Mouse (Mus musculus): ENCODE results near the gene Nfkb1. TPM values are rescaled to one million over a fixed set of nuclear protein-coding genes. Genes with fewer than 3 reads are reported as not detected.

The Nfkb1 gene
- polyA plus RNA-seq, 1 experiment, result 0.07 TPM

- no peak overlapping the region for H3K4me3 ChIP-seq (replicated peaks)
- peaks cover 17% of the 10 kb centered on the region for H3K4me1 ChIP-seq (ENCODE audit: control insufficient read depth)
- H3K9me3 ChIP-seq (ENCODE audit: control insufficient read depth, low read length), result no peaks in the 10 kb centered on the region
- H3K36me3 ChIP-seq (ENCODE audit: control insufficient read depth), result no peaks in the 10 kb centered on the region; the same call in 1 of the 2 replicates
- TF ChIP-seq TAL1 (IDR thresholded peaks at IDR 0.05; ENCODE audit: low read length), result no peak
- TF ChIP-seq GATA1 (IDR thresholded peaks at IDR 0.05; ENCODE audit: low read length), result no peak
- H3K27me3 ChIP-seq (ENCODE audit: control insufficient read depth), result no peaks in the 10 kb centered on the region
Observed at GRCm38 (mm10) chr3:135610221-135610620, 81.1 kb downstream of the Nfkb1 start.

GRCm38 (mm10) chr3:135607660-135608473, 83.5 kb downstream of the Nfkb1 start:
- TF ChIP-seq TAL1 (IDR thresholded peaks at IDR 0.05; ENCODE audit: low read length), result no peak
- no peak for TF ChIP-seq GATA1 (IDR thresholded peaks at IDR 0.05; ENCODE audit: low read length)

GRCm38 (mm10) chr3:135607021-135607420, 84.3 kb downstream of the Nfkb1 start:
- Histone ChIP-seq H3K36me3 (ENCODE audit: control insufficient read depth) (peaks cover 8% of the 10 kb centered on the region), H3K4me1 (ENCODE audit: control insufficient read depth) (peaks cover 17% of the 10 kb centered on the region)

More at GRCm38 (mm10) chr3:135607660-135608473, 83.5 kb downstream of the Nfkb1 start:
- peaks cover 8% of the 10 kb centered on the region for H3K36me3 ChIP-seq (ENCODE audit: control insufficient read depth)
- no peaks in the 10 kb centered on the region for H3K9me3 ChIP-seq (ENCODE audit: control insufficient read depth, low read length)
- peak overlapping the region; percentile 67 for H3K4me3 ChIP-seq (replicated peaks)
- H3K4me1 ChIP-seq (ENCODE audit: control insufficient read depth), result peaks cover 17% of the 10 kb centered on the region
- H3K27me3 ChIP-seq (ENCODE audit: control insufficient read depth), result no peaks in the 10 kb centered on the region

GRCm38 (mm10) chr3:135606592-135606991, 84.8 kb downstream of the Nfkb1 start:
- Histone ChIP-seq H3K9me3 (ENCODE audit: control insufficient read depth, low read length) (no peaks in the 10 kb centered on the region), H3K4me1 (ENCODE audit: control insufficient read depth) (peaks cover 17% of the 10 kb centered on the region), H3K36me3 (ENCODE audit: control insufficient read depth) (peaks cover 12% of the 10 kb centered on the region), H3K27me3 (ENCODE audit: control insufficient read depth) (no peaks in the 10 kb centered on the region), H3K4me3 (replicated peaks) (no peak overlapping the region)
- TF ChIP-seq GATA1 (IDR thresholded peaks at IDR 0.05; ENCODE audit: low read length) (no peak), TAL1 (IDR thresholded peaks at IDR 0.05; ENCODE audit: low read length) (no peak)

More at GRCm38 (mm10) chr3:135607021-135607420, 84.3 kb downstream of the Nfkb1 start:
- no peaks in the 10 kb centered on the region for H3K9me3 ChIP-seq (ENCODE audit: control insufficient read depth, low read length)
- peak overlapping the region; percentile 67 for H3K4me3 ChIP-seq (replicated peaks)
- no peak for TF ChIP-seq TAL1 (IDR thresholded peaks at IDR 0.05; ENCODE audit: low read length)
- TF ChIP-seq GATA1 (IDR thresholded peaks at IDR 0.05; ENCODE audit: low read length), result no peak
- H3K27me3 ChIP-seq (ENCODE audit: control insufficient read depth), result no peaks in the 10 kb centered on the region

- Histone ChIP-seq H3K27me3 (ENCODE audit: control insufficient read depth) (no peaks in the 10 kb centered on the region), H3K4me3 (replicated peaks) (no peak overlapping the region), H3K36me3 (ENCODE audit: control insufficient read depth) (peaks cover 17% of the 10 kb centered on the region), H3K4me1 (ENCODE audit: control insufficient read depth) (peaks cover 17% of the 10 kb centered on the region), H3K9me3 (ENCODE audit: control insufficient read depth, low read length) (no peaks in the 10 kb centered on the region)
- TF ChIP-seq GATA1 (IDR thresholded peaks at IDR 0.05; ENCODE audit: low read length) (no peak), TAL1 (IDR thresholded peaks at IDR 0.05; ENCODE audit: low read length) (no peak)
Observed at GRCm38 (mm10) chr3:135605474-135605873, 85.9 kb downstream of the Nfkb1 start.

GRCm38 (mm10) chr3:135604626-135605417, 86.5 kb downstream of the Nfkb1 start:
- Histone ChIP-seq H3K9me3 (ENCODE audit: control insufficient read depth, low read length) (no peaks in the 10 kb centered on the region), H3K4me1 (ENCODE audit: control insufficient read depth) (peaks cover 17% of the 10 kb centered on the region), H3K4me3 (replicated peaks) (no peak overlapping the region), H3K27me3 (ENCODE audit: control insufficient read depth) (no peaks in the 10 kb centered on the region), H3K36me3 (ENCODE audit: control insufficient read depth) (peaks cover 17% of the 10 kb centered on the region)
- TF ChIP-seq TAL1 (IDR thresholded peaks at IDR 0.05; ENCODE audit: low read length) (no peak), GATA1 (IDR thresholded peaks at IDR 0.05; ENCODE audit: low read length) (no peak)

- Histone ChIP-seq H3K9me3 (ENCODE audit: control insufficient read depth, low read length) (no peaks in the 10 kb centered on the region), H3K36me3 (ENCODE audit: control insufficient read depth) (peaks cover 17% of the 10 kb centered on the region), H3K4me3 (replicated peaks) (no peak overlapping the region), H3K27me3 (ENCODE audit: control insufficient read depth) (no peaks in the 10 kb centered on the region), H3K4me1 (ENCODE audit: control insufficient read depth) (peaks cover 7% of the 10 kb centered on the region)
- no peak for TF ChIP-seq GATA1 (IDR thresholded peaks at IDR 0.05; ENCODE audit: low read length)
- TF ChIP-seq TAL1 (IDR thresholded peaks at IDR 0.05; ENCODE audit: low read length), result no peak
Observed at GRCm38 (mm10) chr3:135602731-135603130, 88.6 kb downstream of the Nfkb1 start.

- H3K9me3 ChIP-seq (ENCODE audit: control insufficient read depth, low read length), result no peaks in the 10 kb centered on the region
- no peaks in the 10 kb centered on the region for H3K27me3 ChIP-seq (ENCODE audit: control insufficient read depth)
- H3K4me1 ChIP-seq (ENCODE audit: control insufficient read depth), result no peaks in the 10 kb centered on the region
- H3K36me3 ChIP-seq (ENCODE audit: control insufficient read depth), result peaks cover 23% of the 10 kb centered on the region
- H3K4me3 ChIP-seq (replicated peaks), result no peak overlapping the region
- TF ChIP-seq GATA1 (IDR thresholded peaks at IDR 0.05; ENCODE audit: low read length) (no peak), TAL1 (IDR thresholded peaks at IDR 0.05; ENCODE audit: low read length) (no peak)
Observed at GRCm38 (mm10) chr3:135598355-135598754, 93.0 kb downstream of the Nfkb1 start.

- H3K4me3 ChIP-seq (replicated peaks), result no peak overlapping the region
- no peak for TF ChIP-seq TAL1 (IDR thresholded peaks at IDR 0.05; ENCODE audit: low read length)
- no peaks in the 10 kb centered on the region for H3K4me1 ChIP-seq (ENCODE audit: control insufficient read depth)
Observed at GRCm38 (mm10) chr3:135597014-135597413, 94.3 kb downstream of the Nfkb1 start.

More at GRCm38 (mm10) chr3:135597014-135597413, 94.3 kb downstream of the Nfkb1 start:
- H3K36me3 ChIP-seq (ENCODE audit: control insufficient read depth), result peaks cover 26% of the 10 kb centered on the region
- H3K27me3 ChIP-seq (ENCODE audit: control insufficient read depth), result no peaks in the 10 kb centered on the region
- H3K9me3 ChIP-seq (ENCODE audit: control insufficient read depth, low read length), result no peaks in the 10 kb centered on the region
